Mouse (Mus musculus) ES-E14 (cell line): ENCODE results near the gene Vps13d.

Source experiments
- CHD2 ChIP-seq: IDR thresholded peaks from 2 replicates; pipeline ENCODE4 v1.6.1; 2014; ENCODE audit warnings: mild to moderate bottlenecking, low read depth, low read length, inconsistent platforms
- HCFC1 ChIP-seq: IDR thresholded peaks from 2 replicates; pipeline ENCODE4 v1.6.1; 2012; ENCODE audit warnings: low read length, inconsistent platforms, borderline replicate concordance; ENCODE audit not compliant: insufficient read depth
- MAFK ChIP-seq: IDR thresholded peaks from 2 replicates; pipeline ENCODE4 v1.6.1; 2014; ENCODE audit warnings: mild to moderate bottlenecking, low read depth, low read length, inconsistent platforms; ENCODE audit not compliant: insufficient read depth
- ZC3H11A ChIP-seq: IDR thresholded peaks from 2 replicates; pipeline ENCODE4 v1.6.1; 2012; ENCODE audit warnings: low read depth, mild to moderate bottlenecking, inconsistent platforms, low read length, borderline replicate concordance
- ZNF384 ChIP-seq: IDR thresholded peaks from 2 replicates; pipeline ENCODE4 v1.6.1; 2012; ENCODE audit warnings: low read depth, low read length, inconsistent platforms

GRCm38 (mm10) chr4:145009437-145009836, 185.4 kb downstream of the Vps13d start:
- TF ChIP-seq ZC3H11A (no peak), HCFC1 (no peak), MAFK (no peak), ZNF384 (no peak), CHD2 (no peak)
